Mouse (Mus musculus): ENCODE results near the gene Map2k5. TPM values are rescaled to one million over a fixed set of nuclear protein-coding genes. Genes with fewer than 3 reads are reported as not detected.

Map2k5 gene
- total RNA-seq, 4 experiments from 2014 or later = 32.2 to 34.9 (median 34.5) TPM

GRCm38 (mm10) chr9:63263188-63263587 lies 114.5 kb downstream of the Map2k5 start:
- DNase-seq (ENCODE audit: low spot score in 2 of 2) = no peak

GRCm38 (mm10) chr9:63258768-63259167 lies 118.9 kb downstream of the Map2k5 start:
- peak; percentile 15 for DNase-seq (ENCODE audit: low spot score in 2 of 2)

- DNase-seq (ENCODE audit: low spot score in 2 of 2) = no peak
Observed at GRCm38 (mm10) chr9:63257739-63258138, 120.0 kb downstream of the Map2k5 start.

- DNase-seq (ENCODE audit: low spot score in 2 of 2) = no peak
Observed at GRCm38 (mm10) chr9:63250841-63251626, 126.7 kb downstream of the Map2k5 start.

- DNase-seq (ENCODE audit: low spot score in 2 of 2) = no peak
Observed at GRCm38 (mm10) chr9:63248095-63248787, 129.5 kb downstream of the Map2k5 start.

- no peak for DNase-seq (ENCODE audit: low spot score in 2 of 2)
Observed at GRCm38 (mm10) chr9:63246568-63247169, 131.0 kb downstream of the Map2k5 start.

- DNase-seq (ENCODE audit: low spot score in 2 of 2) = no peak
Observed at GRCm38 (mm10) chr9:63241961-63242360, 135.7 kb downstream of the Map2k5 start.

- DNase-seq (ENCODE audit: low spot score in 2 of 2) = no peak
Observed at GRCm38 (mm10) chr9:63241241-63241640, 136.5 kb downstream of the Map2k5 start.

- DNase-seq (ENCODE audit: low spot score in 2 of 2) = no peak
Observed at GRCm38 (mm10) chr9:63234356-63234755, 143.3 kb downstream of the Map2k5 start.

- no peak for DNase-seq (ENCODE audit: low spot score in 2 of 2)
Observed at GRCm38 (mm10) chr9:63230289-63230688, 147.4 kb downstream of the Map2k5 start.

GRCm38 (mm10) chr9:63229124-63229523 lies 148.6 kb downstream of the Map2k5 start:
- no peak for DNase-seq (ENCODE audit: low spot score in 2 of 2)

- DNase-seq (ENCODE audit: low spot score in 2 of 2) = no peak
Observed at GRCm38 (mm10) chr9:63222161-63222560, 155.5 kb downstream of the Map2k5 start.

GRCm38 (mm10) chr9:63219851-63220250 lies 157.9 kb downstream of the Map2k5 start:
- no peak for DNase-seq (ENCODE audit: low spot score in 2 of 2)

GRCm38 (mm10) chr9:63215031-63215430 lies 162.7 kb downstream of the Map2k5 start:
- DNase-seq (ENCODE audit: low spot score in 2 of 2) = no peak

- DNase-seq (ENCODE audit: low spot score in 2 of 2) = no peak
Observed at GRCm38 (mm10) chr9:63206769-63207276, 170.9 kb downstream of the Map2k5 start.

GRCm38 (mm10) chr9:63203461-63203860 lies 174.2 kb downstream of the Map2k5 start:
- DNase-seq (ENCODE audit: low spot score in 2 of 2) = no peak

GRCm38 (mm10) chr9:63201376-63202323 lies 176.1 kb downstream of the Map2k5 start:
- DNase-seq (ENCODE audit: low spot score in 2 of 2) = no peak

GRCm38 (mm10) chr9:63197252-63197651 lies 180.4 kb downstream of the Map2k5 start:
- peak; percentile 18 to 24 for DNase-seq (ENCODE audit: low spot score in 2 of 2)

- DNase-seq (ENCODE audit: low spot score in 2 of 2) = no peak
Observed at GRCm38 (mm10) chr9:63196114-63196682, 181.5 kb downstream of the Map2k5 start.

- DNase-seq (ENCODE audit: low spot score in 2 of 2) = no peak
Observed at GRCm38 (mm10) chr9:63195523-63195922, 182.2 kb downstream of the Map2k5 start.

GRCm38 (mm10) chr9:63194791-63195190 lies 182.9 kb downstream of the Map2k5 start:
- DNase-seq (ENCODE audit: low spot score in 2 of 2) = no peak

Measured in layer of hippocampus, adult 8-10 months (tissue).